Mouse (Mus musculus): ENCODE data around the gene Psmb7. TPM values are rescaled to one million over a fixed set of nuclear protein-coding genes. Genes with fewer than 3 reads are reported as not detected.

Psmb7 gene
- polyA plus RNA-seq, 1 experiment from 2014 or later = 222 TPM

GRCm38 (mm10) chr2:38668802-38669580, 25.1 kb upstream of the Psmb7 start:
- Histone ChIP-seq H3K4me3 (replicated peaks) (0 out of 2 replicates have a peak overlapping the region, but pooled peaks have one; percentile 0), H3K27me3 (no peaks in the 10 kb centered on the region; the same call in 1 of the 2 replicates), H3K27ac (replicated peaks) (no peak overlapping the region), H3K9ac (no peak overlapping the region), H3K4me1 (0 out of 2 replicates have a peak, but pooled peaks cover 7% of the 10 kb centered on the region), H3K36me3 (no peaks in the 10 kb centered on the region), H3K9me3 (replicated peaks) (no peaks in the 10 kb centered on the region), H3K4me2 (replicated peaks) (peak overlapping the region; percentile 37)
- peak; percentile 64; the same call in 1 of the 2 replicates for ATAC-seq (ENCODE audit: insufficient number of reproducible peaks, low FRiP score, low TSS enrichment, low read depth)
- WGBS = 12% methylated on average over 17 of the region's 17 CpGs

DNA sequence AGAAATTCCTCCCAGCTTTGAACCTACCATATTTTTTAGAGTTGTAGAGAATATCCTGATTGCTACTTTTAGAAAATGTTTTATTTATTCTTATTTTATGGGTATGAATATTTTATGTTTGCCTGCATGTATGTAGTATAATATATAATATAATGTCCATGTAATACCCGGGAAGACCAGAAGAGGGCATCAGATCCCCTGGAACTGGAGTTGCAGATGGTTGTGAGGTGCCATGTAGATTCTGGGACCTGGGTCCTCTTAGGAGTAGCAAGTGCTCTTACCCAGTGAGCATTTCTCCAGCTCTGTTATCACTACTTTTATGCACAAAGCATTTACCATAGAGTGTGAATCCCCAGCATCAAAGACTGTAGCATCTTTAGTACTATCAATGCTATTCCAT, 17.5 kb upstream of the Psmb7 start:
- WGBS = 3% methylated on average over 1 of the region's 1 CpGs
- Histone ChIP-seq H3K27me3 (0 out of 2 replicates have a peak, but pooled peaks cover 7% of the 10 kb centered on the region), H3K4me1 (no peaks in the 10 kb centered on the region), H3K36me3 (no peaks in the 10 kb centered on the region), H3K27ac (replicated peaks) (no peak overlapping the region), H3K9me3 (replicated peaks) (no peaks in the 10 kb centered on the region), H3K9ac (no peak overlapping the region), H3K4me2 (replicated peaks) (no peak overlapping the region), H3K4me3 (replicated peaks) (no peak overlapping the region)
- no peak for ATAC-seq (ENCODE audit: insufficient number of reproducible peaks, low FRiP score, low TSS enrichment, low read depth)

GRCm38 (mm10) chr2:38658338-38658836, 14.5 kb upstream of the Psmb7 start:
- WGBS = under 1% methylated on average over 25 of the region's 25 CpGs
- peak; percentile 90 for ATAC-seq (ENCODE audit: insufficient number of reproducible peaks, low FRiP score, low TSS enrichment, low read depth)

DNA sequence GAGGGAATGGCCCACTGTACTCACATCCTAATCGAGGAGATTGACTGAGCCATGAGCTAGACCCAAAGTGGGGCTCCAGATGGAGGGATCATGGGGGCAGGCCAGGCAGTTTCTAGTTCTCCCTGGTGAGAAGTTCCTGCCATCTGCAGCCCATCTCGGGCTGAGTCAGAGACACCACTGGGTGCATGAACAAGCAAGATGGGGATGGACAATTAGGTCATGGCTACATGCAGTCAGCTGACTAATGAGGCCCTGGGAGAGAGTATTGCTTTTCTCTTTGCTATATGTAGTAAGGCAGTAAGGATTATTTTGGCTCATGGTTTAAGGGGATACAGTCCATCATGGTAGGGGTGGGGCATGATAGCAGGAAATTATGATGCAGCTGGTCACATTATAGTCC, 9.8 kb upstream of the Psmb7 start:
- no peak overlapping the region for H3K4me2 ChIP-seq (replicated peaks)
- H3K9ac ChIP-seq = no peak overlapping the region
- H3K27ac ChIP-seq (replicated peaks) = no peak overlapping the region
- peaks cover 13% of the 10 kb centered on the region; the same call in 1 of the 2 replicates for H3K4me1 ChIP-seq
- H3K9me3 ChIP-seq (replicated peaks) = no peaks in the 10 kb centered on the region
- WGBS = 78% methylated on average over 2 of the region's 2 CpGs
- no peaks in the 10 kb centered on the region for H3K36me3 ChIP-seq
- no peak for ATAC-seq (ENCODE audit: insufficient number of reproducible peaks, low FRiP score, low TSS enrichment, low read depth)
- 0 out of 2 replicates have a peak, but pooled peaks cover 7% of the 10 kb centered on the region for H3K27me3 ChIP-seq
- no peak overlapping the region for H3K4me3 ChIP-seq (replicated peaks)

More at GRCm38 (mm10) chr2:38658338-38658836, 14.5 kb upstream of the Psmb7 start:
- Histone ChIP-seq H3K4me1 (no peaks in the 10 kb centered on the region), H3K36me3 (no peaks in the 10 kb centered on the region), H3K4me2 (replicated peaks) (peak overlapping the region; percentile 70), H3K4me3 (replicated peaks) (peak overlapping the region; percentile 44), H3K27ac (replicated peaks) (no peak overlapping the region), H3K9ac (peak overlapping the region; percentile 33), H3K9me3 (replicated peaks) (no peaks in the 10 kb centered on the region), H3K27me3 (0 out of 2 replicates have a peak, but pooled peaks cover 7% of the 10 kb centered on the region)

DNA sequence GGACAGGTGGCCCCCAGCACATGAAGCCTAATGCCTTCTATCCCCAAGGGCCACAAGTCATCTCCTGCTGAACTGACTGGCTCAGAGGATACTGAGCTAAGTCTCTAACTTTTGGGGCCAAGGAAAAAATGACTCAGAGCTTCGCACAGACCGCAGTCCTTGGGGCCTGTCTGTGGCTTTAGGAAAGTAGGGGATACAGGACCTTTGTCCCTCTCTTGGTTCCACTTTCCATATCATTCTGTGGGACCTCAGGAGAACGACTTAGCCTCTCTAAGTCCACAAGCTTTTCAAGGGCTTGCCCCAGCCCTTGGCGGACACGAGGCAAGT, 9.4 kb upstream of the Psmb7 start:
- Histone ChIP-seq H3K9ac (no peak overlapping the region), H3K4me2 (replicated peaks) (no peak overlapping the region), H3K27ac (replicated peaks) (no peak overlapping the region), H3K27me3 (0 out of 2 replicates have a peak, but pooled peaks cover 7% of the 10 kb centered on the region), H3K9me3 (replicated peaks) (no peaks in the 10 kb centered on the region), H3K4me1 (peaks cover 13% of the 10 kb centered on the region; the same call in 1 of the 2 replicates), H3K36me3 (no peaks in the 10 kb centered on the region), H3K4me3 (replicated peaks) (no peak overlapping the region)
- no peak for ATAC-seq (ENCODE audit: insufficient number of reproducible peaks, low FRiP score, low TSS enrichment, low read depth)
- WGBS = 90% methylated on average over 5 of the region's 5 CpGs

DNA sequence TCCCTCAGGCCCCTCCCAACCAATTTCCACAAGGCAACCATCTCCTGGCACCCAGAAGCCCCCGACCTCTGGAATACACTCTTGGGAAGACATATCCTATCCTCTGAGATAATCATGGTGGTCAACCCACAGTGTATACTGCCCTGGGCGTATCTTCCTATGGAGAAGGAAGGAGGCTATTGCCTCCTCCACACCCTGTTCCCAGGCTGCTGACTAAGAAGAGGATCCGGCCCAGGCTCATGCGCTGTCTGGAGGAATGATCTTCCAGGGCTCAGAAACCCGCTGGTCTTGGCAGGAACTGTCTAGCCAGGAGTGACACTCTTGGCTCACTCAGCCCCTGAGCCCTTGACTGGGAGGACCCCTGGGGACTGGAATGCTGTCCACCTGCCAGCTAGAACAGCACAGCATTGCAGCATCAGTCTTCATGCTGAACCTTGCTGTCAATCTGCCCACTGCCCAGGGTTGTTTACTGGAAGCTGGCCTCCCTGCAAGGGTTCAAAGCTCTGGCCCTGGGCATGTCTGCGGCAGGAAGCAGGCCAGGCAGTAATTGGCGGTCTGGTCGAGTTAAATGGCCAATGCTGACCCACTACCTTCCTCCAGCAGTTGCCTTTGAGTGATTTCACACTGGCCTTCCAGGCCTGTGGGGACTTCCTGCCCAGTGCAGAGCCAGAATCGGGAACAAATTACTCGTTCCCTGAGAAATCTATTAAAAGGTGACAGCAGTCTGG, 8.8 kb upstream of the Psmb7 start:
- ATAC-seq (ENCODE audit: insufficient number of reproducible peaks, low FRiP score, low TSS enrichment, low read depth) = no peak
- no peak overlapping the region for H3K9ac ChIP-seq
- no peak overlapping the region for H3K27ac ChIP-seq (replicated peaks)
- 62% methylated on average over 10 of the region's 10 CpGs for WGBS
- no peak overlapping the region for H3K4me2 ChIP-seq (replicated peaks)
- no peak overlapping the region for H3K4me3 ChIP-seq (replicated peaks)
- H3K4me1 ChIP-seq = peaks cover 13% of the 10 kb centered on the region; the same call in 1 of the 2 replicates
- H3K36me3 ChIP-seq = no peaks in the 10 kb centered on the region
- H3K27me3 ChIP-seq = 0 out of 2 replicates have a peak, but pooled peaks cover 7% of the 10 kb centered on the region
- no peaks in the 10 kb centered on the region for H3K9me3 ChIP-seq (replicated peaks)

- 0 out of 2 replicates have a peak, but pooled peaks cover 7% of the 10 kb centered on the region for H3K27me3 ChIP-seq
- peaks cover 13% of the 10 kb centered on the region; the same call in 1 of the 2 replicates for H3K4me1 ChIP-seq
- no peak overlapping the region for H3K27ac ChIP-seq (replicated peaks)
- no peak for ATAC-seq (ENCODE audit: insufficient number of reproducible peaks, low FRiP score, low TSS enrichment, low read depth)
- H3K9ac ChIP-seq = no peak overlapping the region
- H3K36me3 ChIP-seq = no peaks in the 10 kb centered on the region
- no peaks in the 10 kb centered on the region for H3K9me3 ChIP-seq (replicated peaks)
- 38% methylated on average over 7 of the region's 7 CpGs for WGBS
- no peak overlapping the region for H3K4me3 ChIP-seq (replicated peaks)
- H3K4me2 ChIP-seq (replicated peaks) = no peak overlapping the region
These were observed 8.2 kb upstream of the Psmb7 start for GRCm38 (mm10) chr2:38652098-38652497.

- Histone ChIP-seq H3K4me3 (replicated peaks) (no peak overlapping the region), H3K27ac (replicated peaks) (no peak overlapping the region), H3K4me1 (peaks cover 13% of the 10 kb centered on the region; the same call in 1 of the 2 replicates), H3K9ac (no peak overlapping the region), H3K36me3 (no peaks in the 10 kb centered on the region), H3K4me2 (replicated peaks) (no peak overlapping the region), H3K27me3 (no peaks in the 10 kb centered on the region), H3K9me3 (replicated peaks) (no peaks in the 10 kb centered on the region)
- no peak for ATAC-seq (ENCODE audit: insufficient number of reproducible peaks, low FRiP score, low TSS enrichment, low read depth)
- 37% methylated on average over 1 of the region's 1 CpGs for WGBS
These were observed 6.5 kb upstream of the Psmb7 start for GRCm38 (mm10) chr2:38650340-38650739.

DNA sequence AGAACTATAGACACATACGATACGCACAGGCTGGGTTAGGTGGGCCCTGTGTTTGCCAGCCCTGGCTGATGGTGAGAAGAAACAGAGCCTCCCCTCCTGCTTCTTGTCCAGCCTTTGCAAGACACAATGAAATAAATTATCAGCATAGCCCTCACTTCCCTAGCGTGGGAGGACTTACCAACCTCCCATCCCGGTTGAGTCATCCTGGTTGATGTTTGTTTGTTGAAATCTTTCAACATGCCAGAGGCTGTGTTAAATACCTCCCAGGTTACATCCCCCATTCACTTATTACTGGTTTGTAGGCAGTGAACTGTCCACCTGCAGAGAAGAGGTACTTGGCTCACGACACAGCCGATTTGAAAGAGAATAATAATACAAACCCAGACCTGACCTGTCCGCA, 3.8 kb upstream of the Psmb7 start:
- Histone ChIP-seq H3K36me3 (no peaks in the 10 kb centered on the region), H3K4me2 (replicated peaks) (no peak overlapping the region), H3K4me1 (peaks cover 21% of the 10 kb centered on the region; the same call in 1 of the 2 replicates), H3K27me3 (no peaks in the 10 kb centered on the region), H3K9ac (no peak overlapping the region), H3K4me3 (replicated peaks) (no peak overlapping the region), H3K27ac (replicated peaks) (no peak overlapping the region), H3K9me3 (replicated peaks) (no peaks in the 10 kb centered on the region)
- no peak for ATAC-seq (ENCODE audit: insufficient number of reproducible peaks, low FRiP score, low TSS enrichment, low read depth)
- 78% methylated on average over 7 of the region's 7 CpGs for WGBS

- no peak overlapping the region for H3K27ac ChIP-seq (replicated peaks)
- no peak overlapping the region for H3K4me3 ChIP-seq (replicated peaks)
- no peak overlapping the region for H3K4me2 ChIP-seq (replicated peaks)
- no peaks in the 10 kb centered on the region for H3K36me3 ChIP-seq
- no peak overlapping the region for H3K9ac ChIP-seq
- H3K4me1 ChIP-seq = peaks cover 19% of the 10 kb centered on the region; the same call in 1 of the 2 replicates
- no peaks in the 10 kb centered on the region for H3K27me3 ChIP-seq
- H3K9me3 ChIP-seq (replicated peaks) = no peaks in the 10 kb centered on the region
- no peak for ATAC-seq (ENCODE audit: insufficient number of reproducible peaks, low FRiP score, low TSS enrichment, low read depth)
- WGBS = 69% methylated on average over 8 of the region's 8 CpGs
These were observed 3.3 kb upstream of the Psmb7 start for GRCm38 (mm10) chr2:38647201-38647606.

DNA sequence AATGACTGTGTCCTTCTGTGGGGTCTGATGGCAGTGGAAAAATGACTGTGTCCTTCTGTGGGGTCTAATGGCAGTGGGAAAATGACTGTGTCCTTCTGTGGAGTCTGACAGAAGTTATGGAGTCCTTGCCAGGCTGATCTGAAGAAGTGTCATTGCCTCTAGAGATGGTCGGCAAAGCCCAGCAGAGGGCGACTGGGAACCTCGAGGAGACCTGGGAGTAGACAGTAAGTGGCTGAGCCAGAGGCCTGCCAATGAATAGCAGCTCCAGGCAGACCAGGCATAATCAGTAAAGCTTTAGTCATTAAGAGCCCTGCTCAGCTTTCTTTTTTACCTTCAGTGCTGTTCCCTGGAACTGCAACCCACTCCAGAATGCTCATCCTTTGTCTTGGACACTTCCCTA, 2.0 kb upstream of the Psmb7 start:
- ATAC-seq (ENCODE audit: insufficient number of reproducible peaks, low FRiP score, low TSS enrichment, low read depth) = no peak
- H3K4me3 ChIP-seq (replicated peaks) = no peak overlapping the region

More for the DNA sequence above, 2.0 kb upstream of the Psmb7 start:
- H3K9ac ChIP-seq = no peak overlapping the region
- peaks cover 13% of the 10 kb centered on the region; the same call in 1 of the 2 replicates for H3K4me1 ChIP-seq
- H3K9me3 ChIP-seq (replicated peaks) = no peaks in the 10 kb centered on the region
- WGBS = 10% methylated on average over 3 of the region's 3 CpGs
- no peaks in the 10 kb centered on the region for H3K27me3 ChIP-seq
- H3K4me2 ChIP-seq (replicated peaks) = no peak overlapping the region
- H3K36me3 ChIP-seq = peaks cover 7% of the 10 kb centered on the region; the same call in 1 of the 2 replicates
- H3K27ac ChIP-seq (replicated peaks) = no peak overlapping the region
